Mouse (Mus musculus): ENCODE measurements around the gene Cic. TPM values are rescaled to one million over a fixed set of nuclear protein-coding genes. Genes with fewer than 3 reads are reported as not detected.

The Cic gene
- polyA plus RNA-seq, 1 experiment from 2014 or later, result 48.8 TPM

- H3K36me3 ChIP-seq (ENCODE audit: control insufficient read depth, insufficient read depth, low read length), result peaks cover 95% of the 10 kb centered on the region
- H3K9me3 ChIP-seq (ENCODE audit: control insufficient read depth, low read length), result no peaks in the 10 kb centered on the region
- H3K4me1 ChIP-seq (ENCODE audit: control insufficient read depth, insufficient read depth, low read length), result no peaks in the 10 kb centered on the region
- no peak overlapping the region for H3K4me2 ChIP-seq (ENCODE audit: low read depth, low read length)
- H3K27ac ChIP-seq (replicated peaks; ENCODE audit: low read depth, low read length), result no peak overlapping the region
- no peak overlapping the region for H3K4me3 ChIP-seq (ENCODE audit: low read depth, low read length)
- DNase-seq (ENCODE audit: low spot score), result no peak
- no peaks in the 10 kb centered on the region for H3K27me3 ChIP-seq (replicated peaks; ENCODE audit: control insufficient read depth, insufficient read depth, low read length)
- 92% methylated on average over 1 of the region's 1 CpGs for WGBS
- H3K9ac ChIP-seq (ENCODE audit: low read depth, low read length), result no peak overlapping the region
- ATAC-seq (ENCODE audit: low read depth), result no peak
Observed at GRCm38 (mm10) chr7:25227523-25228300, 39.8 kb upstream of the Cic start.

- no peak overlapping the region for H3K4me2 ChIP-seq (ENCODE audit: low read depth, low read length)
- H3K4me3 ChIP-seq (ENCODE audit: low read depth, low read length), result no peak overlapping the region
- WGBS, result 86% methylated on average over 9 of the region's 9 CpGs
- H3K9me3 ChIP-seq (ENCODE audit: control insufficient read depth, low read length), result no peaks in the 10 kb centered on the region
- ATAC-seq (ENCODE audit: low read depth), result no peak
- H3K36me3 ChIP-seq (ENCODE audit: control insufficient read depth, insufficient read depth, low read length), result peaks cover 92% of the 10 kb centered on the region
- no peaks in the 10 kb centered on the region for H3K27me3 ChIP-seq (replicated peaks; ENCODE audit: control insufficient read depth, insufficient read depth, low read length)
- DNase-seq (ENCODE audit: low spot score), result no peak
- no peak overlapping the region for H3K9ac ChIP-seq (ENCODE audit: low read depth, low read length)
- H3K4me1 ChIP-seq (ENCODE audit: control insufficient read depth, insufficient read depth, low read length), result no peaks in the 10 kb centered on the region
- H3K27ac ChIP-seq (replicated peaks; ENCODE audit: low read depth, low read length), result no peak overlapping the region
Observed at GRCm38 (mm10) chr7:25230690-25231285, 36.7 kb upstream of the Cic start.

GRCm38 (mm10) chr7:25232101-25232648 is 35.3 kb upstream of the Cic start:
- no peak for DNase-seq (ENCODE audit: low spot score)
- WGBS, result 56% methylated on average over 5 of the region's 5 CpGs
- no peaks in the 10 kb centered on the region for H3K9me3 ChIP-seq (ENCODE audit: control insufficient read depth, low read length)

GRCm38 (mm10) chr7:25233061-25233460 is 34.4 kb upstream of the Cic start:
- Histone ChIP-seq H3K4me3 (ENCODE audit: low read depth, low read length) (no peak overlapping the region), H3K4me2 (ENCODE audit: low read depth, low read length) (no peak overlapping the region), H3K27ac (replicated peaks; ENCODE audit: low read depth, low read length) (no peak overlapping the region), H3K4me1 (ENCODE audit: control insufficient read depth, insufficient read depth, low read length) (0 out of 2 replicates have a peak, but pooled peaks cover 9% of the 10 kb centered on the region), H3K27me3 (replicated peaks; ENCODE audit: control insufficient read depth, insufficient read depth, low read length) (no peaks in the 10 kb centered on the region), H3K9me3 (ENCODE audit: control insufficient read depth, low read length) (no peaks in the 10 kb centered on the region), H3K9ac (ENCODE audit: low read depth, low read length) (no peak overlapping the region), H3K36me3 (ENCODE audit: control insufficient read depth, insufficient read depth, low read length) (peaks cover 71% of the 10 kb centered on the region)
- 81% methylated on average over 2 of the region's 2 CpGs for WGBS
- ATAC-seq (ENCODE audit: low read depth) (no peak), DNase-seq (ENCODE audit: low spot score) (no peak)

More at GRCm38 (mm10) chr7:25232101-25232648, 35.3 kb upstream of the Cic start:
- H3K4me3 ChIP-seq (ENCODE audit: low read depth, low read length), result no peak overlapping the region
- 0 out of 2 replicates have a peak, but pooled peaks cover 9% of the 10 kb centered on the region for H3K4me1 ChIP-seq (ENCODE audit: control insufficient read depth, insufficient read depth, low read length)
- H3K4me2 ChIP-seq (ENCODE audit: low read depth, low read length), result no peak overlapping the region
- no peaks in the 10 kb centered on the region for H3K27me3 ChIP-seq (replicated peaks; ENCODE audit: control insufficient read depth, insufficient read depth, low read length)
- no peak overlapping the region for H3K9ac ChIP-seq (ENCODE audit: low read depth, low read length)
- peaks cover 79% of the 10 kb centered on the region for H3K36me3 ChIP-seq (ENCODE audit: control insufficient read depth, insufficient read depth, low read length)
- ATAC-seq (ENCODE audit: low read depth), result no peak
- no peak overlapping the region for H3K27ac ChIP-seq (replicated peaks; ENCODE audit: low read depth, low read length)

GRCm38 (mm10) chr7:25235526-25235925 is 32.0 kb upstream of the Cic start:
- Histone ChIP-seq H3K9me3 (ENCODE audit: control insufficient read depth, low read length) (no peaks in the 10 kb centered on the region), H3K9ac (ENCODE audit: low read depth, low read length) (no peak overlapping the region), H3K27me3 (replicated peaks; ENCODE audit: control insufficient read depth, insufficient read depth, low read length) (no peaks in the 10 kb centered on the region), H3K36me3 (ENCODE audit: control insufficient read depth, insufficient read depth, low read length) (peaks cover 46% of the 10 kb centered on the region), H3K4me2 (ENCODE audit: low read depth, low read length) (no peak overlapping the region), H3K4me1 (ENCODE audit: control insufficient read depth, insufficient read depth, low read length) (0 out of 2 replicates have a peak, but pooled peaks cover 9% of the 10 kb centered on the region), H3K27ac (replicated peaks; ENCODE audit: low read depth, low read length) (no peak overlapping the region), H3K4me3 (ENCODE audit: low read depth, low read length) (no peak overlapping the region)
- 88% methylated on average over 5 of the region's 5 CpGs for WGBS
- DNase-seq (ENCODE audit: low spot score) (no peak), ATAC-seq (ENCODE audit: low read depth) (no peak)

- ATAC-seq (ENCODE audit: low read depth), result peak; percentile 87
- H3K27me3 ChIP-seq (replicated peaks; ENCODE audit: control insufficient read depth, insufficient read depth, low read length), result no peaks in the 10 kb centered on the region
- WGBS, result under 1% methylated on average over 53 of the region's 76 CpGs
- peak within 1 kb of the TSS; percentile 80 for H3K27ac ChIP-seq (replicated peaks; ENCODE audit: low read depth, low read length)
- H3K36me3 ChIP-seq (ENCODE audit: control insufficient read depth, insufficient read depth, low read length), result peaks cover 43% of the 10 kb centered on the region
- peak within 1 kb of the TSS; percentile 96 for H3K4me3 ChIP-seq (ENCODE audit: low read depth, low read length)
- H3K9ac ChIP-seq (ENCODE audit: low read depth, low read length), result peak within 1 kb of the TSS; percentile 99
- peak; percentile 99 for DNase-seq (ENCODE audit: low spot score)
- 0 out of 2 replicates have a peak, but pooled peaks cover 9% of the 10 kb centered on the region for H3K4me1 ChIP-seq (ENCODE audit: control insufficient read depth, insufficient read depth, low read length)
- no peaks in the 10 kb centered on the region for H3K9me3 ChIP-seq (ENCODE audit: control insufficient read depth, low read length)
- H3K4me2 ChIP-seq (ENCODE audit: low read depth, low read length), result peak within 1 kb of the TSS; percentile 78
Observed at GRCm38 (mm10) chr7:25237249-25238014, 30.1 kb upstream of the Cic start, which contains the start of gene Gsk3a. Gene Gsk3a (minus strand): TSS chr7:25237851.

- Histone ChIP-seq H3K9me3 (ENCODE audit: control insufficient read depth, low read length) (no peaks in the 10 kb centered on the region), H3K9ac (ENCODE audit: low read depth, low read length) (peak overlapping the region; percentile 99), H3K36me3 (ENCODE audit: control insufficient read depth, insufficient read depth, low read length) (peaks cover 43% of the 10 kb centered on the region), H3K4me3 (ENCODE audit: low read depth, low read length) (peak overlapping the region; percentile 96), H3K4me1 (ENCODE audit: control insufficient read depth, insufficient read depth, low read length) (0 out of 2 replicates have a peak, but pooled peaks cover 9% of the 10 kb centered on the region), H3K4me2 (ENCODE audit: low read depth, low read length) (peak overlapping the region; percentile 78), H3K27ac (replicated peaks; ENCODE audit: low read depth, low read length) (peak overlapping the region; percentile 80), H3K27me3 (replicated peaks; ENCODE audit: control insufficient read depth, insufficient read depth, low read length) (no peaks in the 10 kb centered on the region)
- peak; percentile 99 for DNase-seq (ENCODE audit: low spot score)
- ATAC-seq (ENCODE audit: low read depth), result peak; percentile 92
- under 1% methylated on average over 23 of the region's 23 CpGs for WGBS
Observed at GRCm38 (mm10) chr7:25238015-25238706, 29.3 kb upstream of the Cic start.
